Mouse (Mus musculus): Measurements from ENCODE around the gene Cyb5b. TPM values are rescaled to one million over a fixed set of nuclear protein-coding genes. Genes with fewer than 3 reads are reported as not detected.
"Not testable (repeated sequence)": the region's sequence is repeated elsewhere in the genome, so short reads cannot be mapped to it uniquely, and the experiment has no call there.

Cyb5b gene
- polyA plus RNA-seq, 1 experiment from 2014 or later = 138 TPM

- H3K36me3 ChIP-seq = no peaks in the 10 kb centered on the region
- 75% methylated on average over 24 of the region's 24 CpGs for WGBS
- H3K27me3 ChIP-seq (ENCODE audit: insufficient read depth, poor library complexity, severe bottlenecking) = no peaks in the 10 kb centered on the region
- H3K4me3 ChIP-seq = no peak overlapping the region
- DNase-seq (ENCODE audit: low spot score) = no peak
- peaks cover 10% of the 10 kb centered on the region for H3K4me1 ChIP-seq (replicated peaks)
- H3K27ac ChIP-seq = no peak overlapping the region
- H3K9me3 ChIP-seq = no peaks in the 10 kb centered on the region
Observed at GRCm38 (mm10) chr8:107197901-107198826, 47.7 kb downstream of the Cyb5b start.

- H3K4me1 ChIP-seq (replicated peaks) = peaks cover 17% of the 10 kb centered on the region
- 88% methylated on average over 9 of the region's 9 CpGs for WGBS
- no peak overlapping the region for H3K4me3 ChIP-seq
- no peaks in the 10 kb centered on the region for H3K27me3 ChIP-seq (ENCODE audit: insufficient read depth, poor library complexity, severe bottlenecking)
- H3K27ac ChIP-seq = no peak overlapping the region
- H3K9me3 ChIP-seq = no peaks in the 10 kb centered on the region
- no peaks in the 10 kb centered on the region for H3K36me3 ChIP-seq
- no peak for DNase-seq (ENCODE audit: low spot score)
Observed at GRCm38 (mm10) chr8:107205164-107205563, 54.7 kb downstream of the Cyb5b start.

DNA sequence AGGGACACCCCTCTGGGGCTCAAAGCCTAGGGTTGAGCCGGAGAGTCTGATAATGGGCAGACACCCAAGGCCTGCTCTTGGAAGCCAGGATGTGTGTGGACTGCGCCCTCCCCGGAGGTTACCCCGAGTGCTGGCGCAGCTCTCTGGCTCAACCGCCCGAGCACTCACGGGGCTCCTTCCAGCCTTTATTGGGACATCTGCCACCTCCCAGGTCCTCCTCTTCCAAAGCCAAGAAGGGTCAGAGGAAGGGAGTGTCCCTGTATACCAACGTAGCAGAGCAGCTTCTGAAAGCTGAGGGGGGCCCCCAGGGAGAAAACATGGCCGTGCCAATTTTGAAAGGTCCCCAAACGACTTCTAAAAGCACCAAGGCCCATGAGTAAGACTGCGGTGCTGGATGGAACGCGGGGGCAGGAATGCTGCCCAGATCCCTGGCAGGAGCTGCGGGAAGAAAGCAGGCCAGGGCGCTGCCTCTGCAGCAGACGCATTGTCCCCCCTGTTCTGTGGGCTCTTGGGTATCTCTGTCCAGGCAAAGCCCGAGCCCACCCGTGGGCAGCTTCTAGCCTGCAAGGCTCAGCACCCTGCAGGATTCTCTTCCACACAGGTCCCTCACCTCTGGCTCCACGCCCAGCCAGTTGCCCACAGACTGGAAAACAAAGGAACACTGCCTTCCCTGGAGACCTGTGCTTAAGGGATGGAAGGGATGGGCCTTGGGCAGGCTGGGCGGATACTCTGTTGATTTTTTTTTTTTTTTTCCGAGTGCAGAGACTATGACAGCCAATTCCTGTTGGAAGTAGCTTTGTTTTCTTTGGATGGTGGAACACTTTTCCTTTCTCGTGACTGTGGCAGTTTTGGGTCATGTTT, 55.5 kb downstream of the Cyb5b start:
- Histone ChIP-seq H3K4me3 (no peak overlapping the region), H3K9me3 (no peaks in the 10 kb centered on the region), H3K36me3 (no peaks in the 10 kb centered on the region), H3K27me3 (ENCODE audit: insufficient read depth, poor library complexity, severe bottlenecking) (no peaks in the 10 kb centered on the region), H3K4me1 (replicated peaks) (peaks cover 17% of the 10 kb centered on the region), H3K27ac (peak overlapping the region; percentile 64; the same call in 1 of the 2 replicates)
- no peak for DNase-seq (ENCODE audit: low spot score)
- 77% methylated on average over 23 of the region's 23 CpGs for WGBS

- H3K27ac ChIP-seq = no peak overlapping the region
- no peaks in the 10 kb centered on the region for H3K36me3 ChIP-seq
- H3K27me3 ChIP-seq (ENCODE audit: insufficient read depth, poor library complexity, severe bottlenecking) = no peaks in the 10 kb centered on the region
- H3K4me3 ChIP-seq = no peak overlapping the region
- H3K9me3 ChIP-seq = no peaks in the 10 kb centered on the region
- DNase-seq (ENCODE audit: low spot score) = no peak
- peaks cover 17% of the 10 kb centered on the region for H3K4me1 ChIP-seq (replicated peaks)
- 83% methylated on average over 9 of the region's 9 CpGs for WGBS
Observed at GRCm38 (mm10) chr8:107206782-107207525, 56.5 kb downstream of the Cyb5b start.

DNA sequence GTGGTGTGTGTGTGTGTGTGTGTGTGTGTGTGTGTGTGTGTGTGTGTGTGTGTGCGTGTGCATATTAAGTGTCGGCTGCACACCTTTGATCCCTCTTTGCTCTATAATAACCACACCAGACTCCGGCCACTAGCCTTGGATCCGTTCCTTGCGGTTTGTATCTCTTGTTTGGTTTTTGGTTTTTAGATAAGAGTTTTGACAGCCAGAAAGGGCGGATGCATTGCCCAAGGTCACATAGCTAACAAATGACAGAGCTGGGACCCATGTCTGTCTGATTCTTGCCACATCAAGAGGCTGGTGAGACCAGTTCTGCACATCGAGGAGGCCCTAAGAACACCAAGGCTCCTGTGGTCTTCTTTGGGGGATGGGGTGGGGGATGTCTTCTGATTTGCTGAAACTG, 58.7 kb downstream of the Cyb5b start:
- Histone ChIP-seq H3K36me3 (no peaks in the 10 kb centered on the region), H3K4me1 (replicated peaks) (peaks cover 17% of the 10 kb centered on the region), H3K27ac (no peak overlapping the region), H3K27me3 (ENCODE audit: insufficient read depth, poor library complexity, severe bottlenecking) (no peaks in the 10 kb centered on the region), H3K9me3 (no peaks in the 10 kb centered on the region), H3K4me3 (no peak overlapping the region)
- WGBS = 85% methylated on average over 7 of the region's 7 CpGs
- DNase-seq (ENCODE audit: low spot score) = no peak

GRCm38 (mm10) chr8:107212006-107212405, 61.6 kb downstream of the Cyb5b start:
- WGBS = 90% methylated on average over 7 of the region's 7 CpGs
- Histone ChIP-seq H3K4me1 (replicated peaks) (peaks cover 9% of the 10 kb centered on the region), H3K36me3 (no peaks in the 10 kb centered on the region), H3K27ac (no peak overlapping the region), H3K27me3 (ENCODE audit: insufficient read depth, poor library complexity, severe bottlenecking) (no peaks in the 10 kb centered on the region), H3K9me3 (no peaks in the 10 kb centered on the region), H3K4me3 (no peak overlapping the region)
- DNase-seq (ENCODE audit: low spot score) = no peak

GRCm38 (mm10) chr8:107217230-107217629, 66.8 kb downstream of the Cyb5b start:
- H3K27ac ChIP-seq; H3K27me3 ChIP-seq (ENCODE audit: insufficient read depth, poor library complexity, severe bottlenecking); H3K9me3 ChIP-seq; H3K36me3 ChIP-seq; DNase-seq (ENCODE audit: low spot score); H3K4me3 ChIP-seq; H3K4me1 ChIP-seq (replicated peaks): not testable (repeated sequence)
- 64% methylated on average over 7 of the region's 7 CpGs for WGBS

DNA sequence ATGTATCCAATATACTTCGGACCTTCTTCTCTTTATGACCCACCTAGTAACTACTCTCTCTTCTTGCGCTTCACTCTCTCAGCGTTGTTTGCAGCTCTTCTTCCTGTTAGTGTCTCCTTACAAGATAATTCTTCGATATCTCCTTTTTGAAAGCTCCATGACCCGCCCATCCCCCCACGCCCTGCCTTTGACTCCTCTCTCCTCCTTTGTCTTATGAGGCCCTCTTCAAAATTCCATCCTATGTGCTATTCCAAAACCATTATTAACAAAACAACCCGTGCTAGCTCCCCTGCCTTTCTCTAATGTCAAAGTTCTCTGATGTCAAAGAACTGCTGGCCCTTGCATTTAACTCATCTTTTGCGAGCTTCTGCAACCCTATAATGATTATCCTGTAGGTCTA, 67.7 kb downstream of the Cyb5b start:
- no peak overlapping the region for H3K4me3 ChIP-seq
- 91% methylated on average over 8 of the region's 8 CpGs for WGBS
- H3K9me3 ChIP-seq = no peaks in the 10 kb centered on the region

DNA sequence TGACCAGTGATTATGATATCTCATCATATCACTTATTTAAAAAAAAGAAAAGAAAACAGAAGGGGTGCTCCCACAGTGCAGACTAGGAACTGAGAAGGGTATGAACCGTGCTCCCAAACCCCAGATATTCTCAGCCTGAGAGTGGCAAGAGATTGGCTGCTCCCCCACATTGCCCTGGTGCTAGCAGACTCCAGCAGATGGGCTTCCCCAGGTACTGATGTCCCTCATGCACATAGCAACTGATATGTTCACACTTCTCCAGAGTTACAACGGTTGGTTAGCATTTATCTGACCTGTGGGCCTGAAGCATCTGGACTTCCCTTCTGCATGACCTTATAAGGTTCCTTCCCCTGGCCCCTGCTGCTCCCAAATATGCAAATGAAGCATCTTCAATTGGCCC, 68.6 kb downstream of the Cyb5b start:
- no peaks in the 10 kb centered on the region for H3K27me3 ChIP-seq (ENCODE audit: insufficient read depth, poor library complexity, severe bottlenecking)
- peaks cover 3% of the 10 kb centered on the region; the same call in 1 of the 2 replicates for H3K4me1 ChIP-seq (replicated peaks)
- H3K4me3 ChIP-seq = no peak overlapping the region
- H3K27ac ChIP-seq = no peak overlapping the region
- no peak for DNase-seq (ENCODE audit: low spot score)
- no peaks in the 10 kb centered on the region for H3K36me3 ChIP-seq
- no peaks in the 10 kb centered on the region for H3K9me3 ChIP-seq
- WGBS = 82% methylated on average over 2 of the region's 2 CpGs

More for the DNA sequence above, 67.7 kb downstream of the Cyb5b start:
- no peaks in the 10 kb centered on the region for H3K36me3 ChIP-seq
- no peaks in the 10 kb centered on the region for H3K27me3 ChIP-seq (ENCODE audit: insufficient read depth, poor library complexity, severe bottlenecking)
- H3K4me1 ChIP-seq (replicated peaks) = peaks cover 3% of the 10 kb centered on the region; the same call in 1 of the 2 replicates
- DNase-seq (ENCODE audit: low spot score) = no peak
- no peak overlapping the region for H3K27ac ChIP-seq

DNA sequence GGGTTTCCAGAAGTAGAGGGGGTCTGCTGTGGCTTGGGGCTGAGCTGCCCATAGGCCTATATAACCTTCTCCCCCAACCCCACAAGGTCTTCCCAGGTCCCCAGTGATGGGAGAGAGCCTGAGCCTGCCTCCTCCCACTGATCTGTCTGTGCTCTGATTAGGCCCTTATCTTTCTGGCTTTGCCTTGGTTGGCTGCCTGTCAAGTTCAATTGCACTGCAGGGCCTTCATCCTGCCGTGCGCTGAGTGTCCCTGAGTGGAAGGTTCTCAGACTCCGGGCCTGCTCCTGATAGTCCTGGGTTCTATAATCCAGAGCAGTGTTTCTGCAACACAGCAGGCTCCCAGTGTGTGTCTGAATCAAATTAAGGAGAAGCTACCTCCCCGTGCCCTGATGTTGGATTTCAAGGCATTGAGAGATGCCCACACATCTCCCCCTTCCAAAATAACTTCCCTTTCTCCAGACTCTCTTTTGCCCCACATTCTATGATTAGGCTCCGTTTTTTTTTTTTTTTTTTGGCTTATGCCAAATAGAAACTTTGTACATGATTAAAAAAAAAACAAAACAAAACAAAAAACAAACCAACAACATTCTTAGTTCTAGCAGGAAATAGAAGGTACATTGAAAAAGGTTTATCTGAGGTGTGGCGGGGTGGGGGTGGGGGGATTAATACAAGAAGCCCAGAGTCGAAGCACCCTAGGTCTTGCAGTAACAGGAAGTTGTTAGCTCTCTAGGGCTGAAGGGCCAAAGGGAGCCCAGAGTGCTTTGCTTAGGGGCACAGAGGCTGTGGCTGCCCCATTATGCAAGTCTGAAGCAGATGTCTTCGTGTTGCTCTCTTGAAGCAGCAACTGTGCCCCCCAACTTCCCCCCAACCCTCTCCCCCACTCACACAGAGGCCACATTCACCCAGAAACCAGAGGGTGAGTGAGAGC, 71.7 kb downstream of the Cyb5b start:
- Histone ChIP-seq H3K27me3 (ENCODE audit: insufficient read depth, poor library complexity, severe bottlenecking) (no peaks in the 10 kb centered on the region), H3K36me3 (no peaks in the 10 kb centered on the region), H3K27ac (no peak overlapping the region), H3K9me3 (no peaks in the 10 kb centered on the region), H3K4me3 (no peak overlapping the region), H3K4me1 (replicated peaks) (peaks cover 16% of the 10 kb centered on the region)
- WGBS = 63% methylated on average over 8 of the region's 8 CpGs
- no peak for DNase-seq (ENCODE audit: low spot score)

GRCm38 (mm10) chr8:107226183-107226582, 75.7 kb downstream of the Cyb5b start:
- Histone ChIP-seq H3K4me3 (no peak overlapping the region), H3K9me3 (no peaks in the 10 kb centered on the region), H3K36me3 (no peaks in the 10 kb centered on the region), H3K27me3 (ENCODE audit: insufficient read depth, poor library complexity, severe bottlenecking) (no peaks in the 10 kb centered on the region), H3K4me1 (replicated peaks) (peaks cover 18% of the 10 kb centered on the region), H3K27ac (peak overlapping the region; percentile 45; the same call in 1 of the 2 replicates)
- DNase-seq (ENCODE audit: low spot score) = peak; percentile 57
- 48% methylated on average over 9 of the region's 9 CpGs for WGBS
